Mouse (Mus musculus): Measurements from ENCODE around the gene L1td1. TPM values are rescaled to one million over a fixed set of nuclear protein-coding genes. Genes with fewer than 3 reads are reported as not detected.

The L1td1 gene
- polyA plus RNA-seq (2017; shearing (Covaris generic)): not detected

DNA sequence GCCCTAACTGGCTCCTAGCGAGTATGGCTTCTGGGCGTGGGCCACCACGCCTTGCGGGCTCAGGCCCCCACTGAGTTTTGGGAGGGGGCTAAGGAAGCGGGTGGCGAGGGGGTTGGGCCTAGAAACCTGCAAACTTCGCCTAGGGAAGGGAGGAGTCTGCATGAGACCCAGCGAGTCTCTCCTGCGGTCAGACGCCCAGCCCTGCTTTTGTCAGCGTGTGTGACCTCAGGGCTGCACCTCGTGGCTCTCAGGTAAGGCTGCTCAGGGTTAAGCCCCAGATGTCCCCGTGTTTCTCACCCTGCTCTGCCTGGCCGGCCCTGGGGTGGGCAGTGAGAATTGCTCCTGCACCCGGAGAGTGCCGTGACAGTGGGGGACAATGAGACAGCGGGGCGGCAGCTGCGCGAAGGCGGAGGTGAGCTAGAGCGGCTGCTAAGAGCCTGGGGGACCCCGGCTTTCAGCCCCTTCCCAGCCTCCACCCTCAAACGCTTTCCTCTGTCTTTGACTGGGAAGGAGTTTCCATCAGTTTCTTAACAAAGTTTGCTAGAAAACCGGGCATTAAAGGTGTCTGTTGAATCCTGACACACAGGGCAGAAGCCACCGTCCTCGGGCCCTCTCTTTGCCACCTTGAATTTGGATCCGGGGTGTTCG lies at the start of gene L1td1:
Gene L1td1, plus strand, starts transcription at position 145 of the 648 bp plus-strand sequence.

Other genes starting within 250 kb of the L1td1 start
- gene Kank4, start 90.8 kb downstream of the L1td1 start, polyA plus RNA-seq (2017; shearing (Covaris generic)): 0.30 TPM
- not detected for gene I0C0044D17Rik, start 97.1 kb downstream of the L1td1 start, polyA plus RNA-seq (2017; shearing (Covaris generic))
- 47.9 TPM for gene Usp1, start 197.1 kb downstream of the L1td1 start, polyA plus RNA-seq (2017; shearing (Covaris generic))

Measured in effector memory CD4-positive, alpha-beta T cell, adult 7 months (primary cell).